Mouse (Mus musculus) G1E (cell line): ENCODE results near the gene Bik.

Source experiments
- CTCF ChIP-seq: IDR thresholded peaks from 2 replicates; pipeline ENCODE4 v1.5.1; 2012; ENCODE audit warnings: low read depth, low read length, inconsistent platforms, mixed read lengths
- GATA1 ChIP-seq: IDR thresholded peaks from 2 replicates; pipeline ENCODE4 v1.6.1; 2012; ENCODE audit warnings: borderline replicate concordance, low read length, inconsistent platforms, mixed read lengths
- GATA2 ChIP-seq: IDR thresholded peaks from 2 replicates; pipeline ENCODE4 v1.6.1; 2012; ENCODE audit warnings: low read depth, low read length, inconsistent platforms, borderline replicate concordance
- POLR2AphosphoS5 ChIP-seq: IDR thresholded peaks from 2 replicates; pipeline ENCODE4 v1.6.1; 2012; ENCODE audit warnings: low read depth, low read length, inconsistent platforms; ENCODE audit not compliant: insufficient replicate concordance
- TAL1 ChIP-seq: conservative IDR thresholded peaks from 2 replicates; pipeline ENCODE4 v1.6.1; 2012; ENCODE audit warnings: low read depth, low read length, inconsistent platforms, mixed read lengths

DNA sequence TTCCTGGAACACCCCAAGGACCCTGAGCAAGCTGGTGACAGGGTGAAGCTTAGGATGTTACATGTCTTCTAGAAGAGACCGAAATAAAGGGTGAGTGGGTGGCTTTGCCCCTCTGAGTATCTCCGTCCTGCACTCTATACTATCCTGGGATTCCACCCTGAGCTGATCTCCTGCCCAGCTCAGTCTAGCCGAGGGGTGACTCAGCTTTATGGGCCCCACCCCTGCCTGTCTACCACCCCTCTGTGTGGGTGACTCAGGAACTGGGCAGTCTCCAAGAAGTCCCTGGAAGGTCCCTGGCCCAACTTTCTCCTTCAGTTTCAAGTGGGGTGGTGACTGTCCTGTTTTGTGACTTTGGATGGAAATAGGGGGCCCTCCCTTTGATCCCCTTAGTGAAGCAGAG, 38.8 kb downstream of the Bik start:
- TF ChIP-seq CTCF = no peak
- TF ChIP-seq TAL1 = no peak
- TF ChIP-seq GATA1 = no peak
- no peak for TF ChIP-seq GATA2
- no peak for TF ChIP-seq POLR2AphosphoS5
